Mouse (Mus musculus) mature B cell (primary cell): ENCODE data around the gene Ganab.
"Not testable (repeated sequence)": the region's sequence is repeated elsewhere in the genome, so short reads cannot be mapped to it uniquely, and the experiment has no call there.

ENCODE experiments used
- in situ Hi-C: fragments of 300-500 bp; cut with MboI; formaldehyde crosslinking; loops from 2 replicates; pipeline ENCODE4 v1.14.3; 2019

The Ganab gene

DNA sequence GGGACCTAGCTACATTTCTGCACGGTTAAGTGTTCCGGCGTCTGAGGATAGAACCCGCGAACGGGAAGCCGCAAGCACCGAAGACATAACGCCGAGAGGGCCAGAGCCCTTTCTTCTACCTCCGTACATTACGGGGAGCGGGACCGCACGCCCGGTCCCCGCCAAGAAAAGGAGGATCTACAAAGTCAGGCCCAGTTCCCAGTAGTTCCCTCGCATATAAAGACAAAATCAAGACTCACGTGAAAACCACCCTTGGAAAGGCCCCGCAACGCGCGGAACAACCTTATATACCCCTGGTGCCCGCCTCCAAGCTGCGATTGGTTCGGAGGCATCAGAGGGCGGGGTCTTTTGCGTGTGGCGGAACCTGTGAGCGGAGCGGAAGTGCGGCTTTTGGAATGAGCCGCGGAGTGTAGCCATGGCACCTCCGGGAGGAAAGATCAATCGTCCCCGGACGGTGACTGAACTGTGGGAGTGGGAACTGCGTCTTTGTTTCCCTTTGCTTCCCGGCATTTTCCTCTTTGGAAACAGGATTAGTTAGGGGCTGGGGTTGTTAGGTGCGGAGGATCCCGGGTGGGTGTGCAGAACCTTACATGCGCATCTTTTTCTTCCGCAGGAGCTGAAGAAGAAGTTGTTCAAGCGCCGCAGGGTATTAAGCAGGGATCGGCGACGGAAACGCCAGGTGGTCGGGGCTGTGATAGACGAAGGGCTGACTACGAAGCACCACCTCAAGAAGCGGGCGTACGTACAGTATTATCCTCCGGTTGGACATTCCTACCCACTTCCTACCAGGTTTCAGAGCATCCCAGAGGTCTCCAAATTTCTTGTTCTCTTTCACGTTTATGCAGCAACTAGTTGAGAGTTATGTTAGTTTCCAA lies 9.1 kb upstream of the Ganab start, which contains the start of the genes 1810009A15Rik and Gm49416:
Gene 1810009A15Rik (plus strand): TSS at position 343 of the 875 bp plus-strand sequence.
Gene Gm49416 (plus strand): TSS at position 416 of the 875 bp plus-strand sequence.
- in situ Hi-C loops = no loop called here

DNA sequence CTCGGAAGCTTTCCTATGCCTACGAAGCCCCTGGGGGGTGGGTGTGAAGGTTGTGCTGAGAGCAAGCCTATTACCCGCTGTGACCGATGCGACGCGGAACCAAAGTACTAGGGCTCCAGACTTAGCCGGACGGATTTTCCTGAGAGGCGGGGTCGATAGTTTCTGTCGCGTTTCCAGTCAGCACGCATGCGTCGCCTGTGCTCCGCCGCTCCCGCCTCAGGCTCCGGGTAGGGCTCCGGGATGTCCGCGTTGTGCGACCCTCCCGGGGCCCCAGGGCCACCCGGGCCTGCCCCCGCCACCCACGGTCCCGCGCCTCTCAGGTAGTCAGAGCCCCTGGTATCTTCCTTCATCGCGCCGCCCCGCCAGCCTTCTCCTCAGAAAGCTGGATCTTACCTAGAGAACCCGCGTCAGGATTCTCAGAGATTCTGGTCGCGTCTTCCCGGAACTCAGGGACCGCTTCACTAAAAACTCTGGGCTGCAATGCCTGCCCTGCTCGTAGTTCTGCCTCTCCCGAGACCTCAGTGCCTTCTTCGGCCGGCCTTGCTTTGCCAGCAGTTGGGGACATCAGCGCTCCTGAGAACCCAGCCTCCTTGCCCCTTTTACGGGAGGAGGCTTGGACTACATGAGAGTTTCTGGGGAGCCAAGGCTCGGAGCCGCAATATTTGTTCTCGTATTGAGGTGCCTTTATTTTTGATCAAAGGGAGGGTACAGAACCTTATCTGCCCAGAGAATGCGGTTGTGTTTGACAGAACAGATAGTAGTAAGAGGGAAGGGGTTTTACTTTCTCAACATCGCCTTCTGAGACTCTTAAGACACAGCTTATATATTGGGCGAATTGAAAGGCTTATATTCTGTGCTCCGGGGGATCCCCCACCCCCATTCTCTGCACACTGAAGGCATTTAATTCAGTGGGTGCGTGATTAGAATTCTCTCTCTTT lies 4.8 kb upstream of the Ganab start, which contains the start of gene Ints5:
Gene Ints5 (plus strand): TSS at position 177 of the 938 bp plus-strand sequence.
- in situ Hi-C loops = no loop called here

DNA sequence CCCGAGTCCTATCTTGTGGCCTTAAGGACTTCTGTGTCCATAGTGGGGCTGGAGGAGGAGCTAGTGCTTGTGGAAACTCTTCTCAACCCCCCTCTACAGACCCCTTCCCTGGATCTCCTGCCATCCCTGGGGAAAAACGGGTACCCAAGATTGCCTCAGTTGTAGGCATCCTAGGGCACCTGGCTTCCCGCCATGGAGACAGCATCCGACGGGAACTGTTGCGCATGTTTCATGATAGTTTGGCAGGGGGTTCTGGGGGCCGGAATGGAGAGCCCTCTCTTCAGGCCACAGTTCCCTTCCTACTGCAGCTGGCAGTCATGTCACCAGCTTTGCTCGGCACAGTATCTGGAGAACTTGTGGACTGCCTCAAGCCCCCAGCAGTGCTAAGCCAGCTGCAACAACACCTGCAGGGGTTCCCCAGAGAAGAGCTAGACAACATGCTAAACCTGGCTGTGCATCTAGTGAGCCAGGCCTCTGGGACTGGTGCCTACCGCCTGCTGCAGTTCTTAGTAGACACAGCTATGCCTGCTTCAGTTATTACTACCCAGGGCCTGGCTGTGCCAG lies 2.4 kb upstream of the Ganab start:
- in situ Hi-C loops = no loop called here

DNA sequence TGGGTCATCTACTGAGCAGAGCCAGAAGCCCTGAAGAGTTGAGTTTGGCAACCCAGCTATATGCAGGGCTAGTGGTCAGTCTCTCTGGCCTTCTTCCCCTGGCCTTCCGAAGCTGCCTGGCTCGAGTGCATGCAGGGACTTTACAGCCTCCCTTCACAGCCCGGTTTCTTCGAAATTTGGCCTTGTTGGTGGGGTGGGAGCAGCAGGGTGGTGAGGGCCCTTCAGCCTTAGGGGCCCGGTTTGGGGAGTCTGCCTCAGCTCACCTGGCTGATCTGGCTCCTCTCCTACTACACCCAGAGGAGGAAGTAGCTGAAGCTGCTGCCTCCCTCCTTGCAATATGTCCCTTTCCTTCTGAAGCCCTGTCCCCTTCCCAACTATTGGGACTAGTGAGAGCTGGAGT lies 1.6 kb upstream of the Ganab start:
- in situ Hi-C loops = not testable (repeated sequence)

DNA sequence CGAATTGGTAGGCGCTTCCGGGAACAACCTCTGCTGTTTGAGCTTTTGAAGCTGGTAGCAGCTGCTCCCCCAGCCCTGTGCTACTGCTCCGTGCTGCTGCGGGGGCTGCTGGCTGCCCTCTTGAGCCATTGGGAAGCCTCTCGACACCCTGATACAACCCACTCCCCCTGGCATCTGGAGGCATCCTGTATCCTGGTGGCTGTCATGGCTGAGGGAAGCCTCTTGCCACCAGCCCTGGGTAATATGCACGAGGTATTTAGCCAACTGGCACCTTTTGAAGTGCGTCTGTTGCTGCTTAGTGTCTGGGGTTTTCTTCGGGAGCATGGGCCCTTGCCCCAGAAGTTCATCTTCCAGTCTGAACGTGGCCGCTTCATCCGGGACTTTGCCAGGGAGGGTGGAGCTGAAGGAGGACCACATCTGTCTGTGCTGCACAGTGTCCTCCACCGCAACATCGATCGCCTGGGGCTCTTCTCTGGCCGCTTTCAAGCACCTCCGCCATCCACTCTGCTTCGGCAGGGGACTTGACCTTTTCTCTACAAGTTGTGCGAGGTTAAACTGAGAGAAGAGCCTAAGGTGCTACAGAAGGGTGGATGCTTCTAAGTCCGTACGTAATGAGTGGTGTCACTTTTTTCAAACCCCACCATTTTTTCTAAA lies 533 bp upstream of the Ganab start:
- in situ Hi-C loops = not testable (repeated sequence)

DNA sequence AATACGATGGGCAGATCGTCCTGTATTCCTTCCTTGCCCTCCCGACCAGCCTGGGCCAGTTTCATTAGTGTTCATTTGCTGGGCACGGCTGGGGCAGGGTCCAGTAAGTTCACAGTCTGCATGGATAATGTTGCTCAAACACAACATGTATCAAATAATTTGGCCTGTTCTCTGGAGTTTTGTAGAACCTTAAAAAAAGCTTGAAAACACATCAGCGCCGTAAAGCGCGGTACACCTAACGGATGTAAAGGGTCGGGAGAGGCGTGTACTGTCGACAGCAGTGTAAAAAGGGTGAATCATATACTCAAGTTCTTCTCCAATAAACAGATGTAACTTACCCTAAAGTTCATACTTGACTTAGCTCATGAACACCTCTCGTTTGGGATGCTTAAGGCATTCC lies 705 bp downstream of the Ganab start:
- in situ Hi-C loops = no loop called here

DNA sequence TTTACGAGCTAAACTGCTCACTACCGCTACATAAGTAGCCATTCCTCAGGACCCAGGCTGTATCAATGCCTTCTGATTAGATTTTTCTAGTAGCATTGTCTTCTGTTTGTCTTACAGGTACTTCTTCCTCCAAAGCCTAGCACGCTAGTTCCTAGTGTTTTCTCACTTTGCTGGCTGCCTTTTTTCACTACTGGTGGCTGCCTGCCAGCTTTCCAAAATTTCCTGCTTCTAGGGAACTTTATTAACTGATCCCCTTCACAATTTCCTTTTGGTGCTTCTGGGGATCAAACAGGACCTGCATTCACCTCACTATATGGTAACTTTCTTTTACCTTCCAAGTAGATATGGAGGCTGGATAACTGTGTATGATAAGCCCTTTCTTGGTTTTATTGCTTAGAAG lies 1.2 kb downstream of the Ganab start:
- in situ Hi-C loops = no loop called here

DNA sequence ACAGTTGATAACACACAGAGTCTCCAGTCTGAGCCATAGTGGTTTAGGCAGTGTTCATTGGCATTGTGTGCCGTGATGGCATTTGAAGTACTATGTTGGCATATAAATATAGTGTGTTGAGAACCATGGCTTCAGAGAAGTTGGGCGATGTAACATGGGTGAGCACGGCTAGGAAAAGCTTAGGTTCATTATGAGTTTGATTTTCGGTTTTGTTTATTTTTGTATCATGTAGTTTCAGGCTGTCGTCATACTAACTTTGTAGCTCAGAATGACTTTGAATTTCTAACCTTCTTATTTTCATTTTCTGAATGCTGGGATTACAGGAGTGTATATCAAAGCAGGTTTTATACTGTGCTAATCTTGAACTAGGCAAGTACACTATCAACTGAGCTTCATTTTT lies 5.5 kb downstream of the Ganab start:
- in situ Hi-C loops = no loop called here

DNA sequence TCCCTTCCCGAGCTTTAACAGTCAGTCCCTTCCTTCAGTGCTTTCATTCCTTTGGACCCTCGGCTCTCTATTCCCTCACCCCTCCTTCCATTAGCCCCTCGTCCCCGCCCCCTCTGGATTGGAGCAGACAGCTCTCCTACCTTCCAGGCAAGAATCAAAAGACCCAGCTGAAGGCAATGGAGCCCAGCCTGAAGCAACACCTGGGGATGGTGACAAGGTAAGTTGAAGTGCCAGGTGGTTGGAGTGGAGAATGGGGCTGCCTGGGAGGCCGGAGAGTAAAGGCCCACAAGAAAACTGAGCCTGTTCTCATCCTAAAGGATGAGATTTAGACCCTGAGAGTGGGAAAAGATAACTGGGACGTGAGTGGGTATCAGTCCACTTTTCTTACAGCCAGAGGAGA lies 10.7 kb downstream of the Ganab start:
- in situ Hi-C loops = no loop called here

DNA sequence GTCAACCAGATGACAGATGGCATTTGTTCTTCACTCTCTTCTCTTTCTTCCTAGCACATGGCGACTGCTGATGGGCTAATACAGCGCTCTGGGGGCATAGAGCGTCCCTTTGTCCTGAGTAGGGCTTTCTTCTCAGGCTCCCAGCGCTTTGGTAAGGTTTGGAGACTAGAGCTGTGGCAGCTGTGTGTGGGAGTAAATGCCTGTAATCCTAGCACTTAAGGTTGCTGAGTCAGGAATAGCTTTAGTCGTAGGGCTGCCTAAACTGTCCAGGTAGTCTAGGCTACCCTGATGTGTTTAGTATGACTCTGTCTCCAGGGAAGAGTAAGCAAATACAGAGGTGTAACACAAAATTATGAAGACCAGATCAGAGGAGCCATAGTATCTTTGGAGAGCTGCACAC lies 13.9 kb downstream of the Ganab start:
- in situ Hi-C loops = no loop called here

DNA sequence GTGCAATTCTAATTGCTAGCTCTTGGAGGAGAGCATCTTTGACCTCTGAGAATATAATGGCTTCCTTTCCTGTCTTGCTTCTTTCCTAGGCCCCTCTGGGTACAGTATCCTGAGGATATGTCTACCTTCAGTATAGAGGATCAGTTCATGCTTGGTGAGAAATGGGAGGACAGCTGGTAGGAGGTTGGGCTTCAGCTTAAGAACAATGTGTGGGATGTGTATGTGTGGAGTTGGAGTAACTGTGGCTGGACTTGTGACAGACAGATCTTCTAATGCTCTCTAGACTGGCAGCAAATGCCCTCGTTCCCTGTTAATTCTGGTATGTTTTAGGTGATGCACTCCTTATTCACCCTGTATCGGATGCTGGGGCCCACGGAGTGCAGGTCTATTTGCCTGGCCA lies 16.3 kb downstream of the Ganab start:
- in situ Hi-C loops = no loop called here

DNA sequence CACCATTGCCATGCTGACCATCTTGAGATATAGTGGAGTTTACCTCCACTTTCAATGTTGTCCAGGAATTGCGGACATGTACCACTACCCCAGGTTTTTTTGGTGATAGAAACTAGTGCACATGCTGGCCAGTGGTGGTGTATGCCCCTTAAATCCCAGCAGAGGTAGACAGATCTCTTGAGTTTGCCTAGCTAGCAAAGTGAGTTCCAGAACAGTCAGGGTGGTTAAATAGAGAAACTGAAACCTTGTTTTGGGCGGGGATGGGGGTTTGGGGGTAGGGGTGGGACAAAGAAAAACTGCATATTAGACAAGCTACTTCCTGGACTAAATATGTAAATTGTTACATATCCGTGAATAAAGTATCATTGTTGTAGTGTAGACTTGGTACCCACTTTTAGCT lies 21.1 kb downstream of the Ganab start:
- in situ Hi-C loops = no loop called here

DNA sequence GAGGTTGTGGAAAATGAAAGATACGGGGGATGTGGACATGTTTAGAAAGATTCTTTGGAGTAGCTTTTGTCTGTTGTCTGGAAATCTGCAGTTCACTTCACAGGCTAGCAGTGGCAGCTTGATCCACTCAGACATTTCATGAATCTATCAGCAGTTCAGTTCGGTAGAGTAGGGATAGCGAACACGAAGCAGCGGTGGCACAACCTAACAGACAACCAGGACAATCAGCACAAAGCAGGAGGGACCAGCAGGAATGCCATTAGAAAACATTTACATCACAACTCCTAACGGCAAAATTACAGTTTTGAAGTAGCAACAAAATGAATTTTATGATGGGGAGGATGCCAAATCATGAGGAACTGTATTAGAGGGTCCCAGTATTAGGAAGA lies 21.8 kb downstream of the Ganab start:
- in situ Hi-C loops = no loop called here

DNA sequence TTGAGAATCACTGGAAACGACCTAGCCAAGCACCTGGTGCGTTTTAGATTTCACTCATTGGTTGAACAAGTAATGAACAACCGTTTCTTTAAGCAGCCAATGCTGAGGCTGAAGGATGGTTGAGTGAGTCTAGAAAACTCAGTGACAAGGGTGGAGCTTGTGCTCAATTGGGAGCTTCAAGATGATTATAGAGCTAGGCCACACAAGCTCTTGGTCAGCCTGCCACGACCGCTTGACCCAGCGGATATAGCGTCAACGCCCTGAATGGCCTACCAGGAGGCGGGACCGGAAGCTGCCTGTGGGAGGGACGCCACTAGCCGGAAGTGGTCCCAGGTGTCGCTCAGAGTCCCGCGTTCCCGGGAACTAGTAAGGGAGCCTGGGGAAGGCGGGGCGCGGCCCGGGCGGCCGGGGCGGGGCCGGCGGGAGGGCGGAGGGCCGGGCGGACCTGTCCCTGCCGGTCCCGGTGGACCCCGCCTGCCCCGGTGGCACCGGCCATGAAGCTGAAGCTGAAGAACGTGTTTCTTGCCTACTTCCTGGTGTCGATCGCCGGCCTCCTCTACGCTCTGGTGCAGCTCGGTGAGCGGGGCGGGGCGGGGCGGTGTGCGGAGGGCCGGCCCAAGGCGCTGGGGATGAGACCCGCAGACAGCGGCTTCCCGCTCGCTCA lies 22.3 kb downstream of the Ganab start, which contains the start of gene B3gat3:
Gene B3gat3 (plus strand): TSS at position 302 of the 664 bp plus-strand sequence.
- in situ Hi-C loops = no loop called here

DNA sequence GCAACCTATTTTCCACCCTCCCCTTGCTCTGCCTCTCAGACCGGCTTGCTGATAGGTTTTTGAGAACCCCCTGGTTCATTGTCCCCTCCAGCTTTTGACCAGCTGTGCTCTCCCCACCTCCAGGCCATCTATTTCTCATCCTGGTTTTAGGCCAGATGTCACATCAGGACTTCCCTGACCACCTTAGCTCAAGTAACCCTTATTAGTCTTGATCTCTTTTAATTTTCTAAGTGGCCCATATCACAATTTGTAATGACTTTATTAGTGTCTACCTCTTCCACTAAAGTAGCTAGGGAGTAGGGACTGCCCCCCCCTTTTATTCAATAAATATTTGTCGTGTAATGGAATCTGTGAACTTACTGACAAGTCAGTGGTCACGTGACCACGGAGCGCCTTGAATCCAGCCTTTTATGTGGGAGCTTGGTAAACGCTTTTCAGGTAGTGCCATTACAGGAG lies 23.0 kb downstream of the Ganab start:
- in situ Hi-C loops = no loop called here

DNA sequence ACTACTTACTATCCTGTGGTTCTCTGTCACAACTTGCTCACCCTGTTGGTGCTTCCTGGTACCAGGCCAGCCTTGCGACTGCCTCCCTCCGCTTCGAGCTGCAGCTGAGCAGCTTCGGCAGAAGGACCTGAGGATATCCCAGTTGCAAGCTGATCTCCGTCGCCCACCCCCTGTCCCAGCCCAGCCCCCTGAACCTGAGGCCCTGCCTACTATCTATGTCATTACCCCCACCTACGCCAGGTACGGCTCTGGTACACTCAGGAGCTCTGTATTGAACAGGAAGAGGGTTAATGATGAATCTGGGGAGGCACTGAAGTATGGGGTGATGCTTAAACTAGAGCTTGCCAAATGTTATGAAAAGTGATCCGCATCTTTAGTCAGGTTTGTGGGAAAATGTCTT lies 23.9 kb downstream of the Ganab start:
- in situ Hi-C loops = no loop called here

DNA sequence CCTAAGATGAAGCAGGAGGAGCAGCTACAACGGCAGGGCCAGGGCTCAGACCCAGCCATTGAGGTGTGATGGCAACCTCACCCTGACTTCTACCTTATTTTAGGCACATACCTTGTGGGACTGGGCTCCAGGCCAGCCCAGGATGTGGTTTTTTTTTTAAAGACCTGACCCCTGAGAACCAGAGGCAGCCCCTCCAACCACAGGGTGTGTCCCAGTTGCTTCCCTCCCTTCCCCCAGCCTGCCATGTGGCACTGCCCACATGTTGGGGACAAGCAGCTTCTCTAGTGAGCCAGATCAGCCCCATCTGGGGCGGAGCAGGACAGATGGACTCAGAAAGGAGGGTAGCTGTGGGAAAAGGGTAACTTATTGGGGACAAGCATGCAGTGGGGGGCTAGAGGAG lies 28.9 kb downstream of the Ganab start:
- in situ Hi-C loops = no loop called here

DNA sequence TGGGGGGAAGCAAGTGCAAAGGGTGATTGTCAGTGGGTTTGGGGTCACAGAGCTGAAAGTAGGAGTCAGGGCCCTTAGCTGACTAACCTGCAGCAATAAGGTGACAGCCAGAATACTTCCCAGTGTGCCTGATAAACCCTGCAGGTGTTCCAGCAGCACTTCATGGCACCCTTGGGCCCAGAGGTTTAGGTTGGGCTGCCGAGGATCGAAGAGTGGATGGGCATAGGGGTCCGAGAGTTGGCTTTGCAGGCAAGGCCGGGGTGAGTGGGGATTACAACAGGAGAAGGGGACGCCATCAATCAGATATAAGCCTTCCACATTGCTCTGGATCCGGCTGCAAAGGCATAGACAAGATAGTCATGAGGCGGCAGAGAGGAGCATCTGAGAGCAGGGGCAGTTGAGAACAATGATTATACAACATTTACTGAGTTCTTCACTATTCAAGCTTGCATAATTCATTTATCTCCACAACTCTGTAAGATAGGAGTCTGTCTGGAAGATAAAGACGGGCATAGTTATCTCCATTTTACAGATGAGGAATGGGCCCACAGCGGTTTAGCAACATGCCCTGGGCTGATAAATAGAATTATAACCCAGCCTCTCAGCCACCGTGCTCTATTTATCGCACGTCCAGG lies 30.1 kb downstream of the Ganab start:
- in situ Hi-C loops = no loop called here

DNA sequence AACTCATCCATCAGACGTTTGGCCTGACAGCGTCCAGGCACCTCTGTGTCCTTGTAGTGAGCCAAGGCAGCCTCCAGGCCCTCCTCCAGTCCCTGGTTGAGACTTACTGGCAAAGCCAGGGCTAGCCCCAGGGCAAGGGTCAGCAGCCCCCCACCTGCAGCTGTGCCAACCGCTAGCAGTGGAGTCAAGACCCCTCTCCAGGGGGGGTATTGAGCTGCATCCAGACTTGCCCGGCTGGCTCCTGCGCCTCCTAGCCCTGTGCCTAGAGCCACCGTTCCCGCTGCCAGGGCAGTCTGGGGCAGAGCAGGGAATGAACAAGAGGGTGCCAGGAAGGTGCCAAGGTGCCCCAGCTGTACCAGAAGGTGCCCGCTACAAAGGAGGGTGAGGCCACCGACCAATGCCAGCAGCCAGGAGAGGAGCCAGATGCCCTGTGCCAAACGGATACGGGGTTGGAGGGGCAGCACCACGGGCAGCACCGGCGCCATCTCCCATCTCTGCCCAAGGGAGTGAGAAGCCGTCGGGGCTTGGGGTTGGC lies 30.9 kb downstream of the Ganab start:
- in situ Hi-C loops = no loop called here
